ENCODE assay signal across 8 mouse cellular contexts in genomic region chr2:151535961-151536617, GRCm38 (mm10). TPM values are rescaled to one million over a fixed set of nuclear protein-coding genes. Genes with fewer than 3 reads are reported as not detected.
A peak's percentile ranks its signal among the peaks of the same experiment; 100 is the strongest.
DNase-seq lines count a peak whose midpoint lies in the region; ATAC-seq and TF ChIP-seq lines count a peak whose summit lies in the region.

No protein-coding gene starts in this region.

- no peaks in the 10 kb centered on the region for H3K9me3 ChIP-seq in embryonic facial prominence, embryonic 13.5 days

- H3K36me3 ChIP-seq in embryonic facial prominence, embryonic 13.5 days, result no peaks in the 10 kb centered on the region

- DNase-seq in right cerebral cortex, adult 18-20 months, result peak; percentile 26
- no peak for DNase-seq in right cerebral cortex, postnatal 4 days
- peak; percentile 28 for DNase-seq in liver
- no peak for DNase-seq in cerebellum, adult 2 months
- no peak for DNase-seq in ovary, adult 18-20 months (ENCODE audit: low spot score)
- no peak for DNase-seq in adrenal gland, adult 8-10 months

- H3K4me2 ChIP-seq in embryonic facial prominence, embryonic 13.5 days, result no peak overlapping the region

- H3K27me3 ChIP-seq in embryonic facial prominence, embryonic 13.5 days, result no peaks in the 10 kb centered on the region
- no peaks in the 10 kb centered on the region for H3K27me3 ChIP-seq in cerebellum, adult 2 months (ENCODE audit: control insufficient read depth, insufficient read depth, low read length)

- WGBS in embryonic facial prominence, embryonic 13.5 days, result 68% methylated on average over 1 of the region's 1 CpGs
- 19% methylated on average over 1 of the region's 1 CpGs for WGBS in olfactory bulb, adult 2 months
- 5% methylated on average over 1 of the region's 1 CpGs for WGBS in cerebellum, adult 2 months

- 0 out of 2 replicates have a peak overlapping the region, but pooled peaks have one; percentile 16 for H3K9ac ChIP-seq in embryonic facial prominence, embryonic 13.5 days

- no peak for TF ChIP-seq POLR2A in olfactory bulb, adult 2 months (IDR thresholded peaks at IDR 0.05; ENCODE audit: insufficient read depth, low read depth, low read length)
- no peak for TF ChIP-seq POLR2A in cerebellum, adult 2 months (IDR thresholded peaks at IDR 0.05; ENCODE audit: borderline replicate concordance, insufficient read depth, low read length)

- H3K4me1 ChIP-seq in embryonic facial prominence, embryonic 13.5 days, result peaks cover 6% of the 10 kb centered on the region; the same call in 1 of the 2 replicates
- H3K4me1 ChIP-seq in olfactory bulb, adult 2 months (ENCODE audit: control insufficient read depth, insufficient read depth, low read length), result peaks cover 7% of the 10 kb centered on the region
- H3K4me1 ChIP-seq in cerebellum, adult 2 months (ENCODE audit: control insufficient read depth, insufficient read depth, low read length), result no peaks in the 10 kb centered on the region

- ATAC-seq in embryonic facial prominence, embryonic 13.5 days (ENCODE audit: insufficient number of reproducible peaks, insufficient read depth, low FRiP score, low TSS enrichment, low read depth), result no peak

- H3K4me3 ChIP-seq in embryonic facial prominence, embryonic 13.5 days, result no peak overlapping the region
- no peak overlapping the region for H3K4me3 ChIP-seq in olfactory bulb, adult 2 months (ENCODE audit: insufficient read depth, low read depth, low read length)
- no peak overlapping the region for H3K4me3 ChIP-seq in cerebellum, adult 2 months (replicated peaks; ENCODE audit: insufficient read depth, low read depth, low read length)

- no peak for TF ChIP-seq CTCF in olfactory bulb, adult 2 months (IDR thresholded peaks at IDR 0.05; ENCODE audit: insufficient read depth, low read depth, low read length)
- no peak for TF ChIP-seq CTCF in cerebellum, adult 2 months (IDR thresholded peaks at IDR 0.05; ENCODE audit: borderline replicate concordance, insufficient read depth, low read depth, low read length)

- H3K27ac ChIP-seq in embryonic facial prominence, embryonic 13.5 days, result peak overlapping the region; percentile 60; the same call in 1 of the 2 replicates
- H3K27ac ChIP-seq in olfactory bulb, adult 2 months (ENCODE audit: insufficient read depth, low read depth, low read length), result peak overlapping the region; percentile 79; the same call in 1 of the 2 replicates
- no peak overlapping the region for H3K27ac ChIP-seq in cerebellum, adult 2 months (ENCODE audit: insufficient read depth, low read length)

RNA-seq across cellular contexts. Expression of gene Fkbp1a, which starts 6.2 kb away (rescaled TPM):
- 479 and 483 TPM in 2 replicates for polyA plus RNA-seq in embryonic facial prominence, embryonic 13.5 days (2015; fragmentation: Nextera tagmentation; extraction: Ambion mirVana)
- 795 TPM in 1 of 2 replicates, not detected in the other for polyA plus RNA-seq in olfactory bulb, adult 2 months (2012; ENCODE audit: insufficient read depth, insufficient read length, low replicate concordance, missing spikeins)
- 271 and 283 TPM in 2 replicates for polyA plus RNA-seq in cerebellum, adult 2 months (2012; rRNA removed)
- 100 to 1,000 TPM; 231 to 315 (median 255) TPM for total RNA-seq in adrenal gland, adult 8-10 months (2022)

RNA-seq across cellular contexts. Expression of gene Sdcbp2, which starts 36.3 kb away (rescaled TPM):
- polyA plus RNA-seq in embryonic facial prominence, embryonic 13.5 days (2015; fragmentation: Nextera tagmentation; extraction: Ambion mirVana), result 1.1 and 1.2 TPM in 2 replicates
- polyA plus RNA-seq in olfactory bulb, adult 2 months (2012; ENCODE audit: insufficient read depth, insufficient read length, low replicate concordance, missing spikeins), result not detected in 2 replicates
- 1.2 and 1.3 TPM in 2 replicates for polyA plus RNA-seq in cerebellum, adult 2 months (2012; rRNA removed)
- 1 to 10 TPM; 1.1 to 1.8 (median 1.3) TPM for total RNA-seq in adrenal gland, adult 8-10 months (2022)

RNA-seq across cellular contexts. Expression of gene Nsfl1c, which starts 42.1 kb away (rescaled TPM):
- 264 and 287 TPM in 2 replicates for polyA plus RNA-seq in embryonic facial prominence, embryonic 13.5 days (2015; fragmentation: Nextera tagmentation; extraction: Ambion mirVana)
- not detected in 2 replicates for polyA plus RNA-seq in olfactory bulb, adult 2 months (2012; ENCODE audit: insufficient read depth, insufficient read length, low replicate concordance, missing spikeins)
- 146 TPM in 2 replicates for polyA plus RNA-seq in cerebellum, adult 2 months (2012; rRNA removed)
- 100 to 1,000 TPM; 149 to 160 (median 153) TPM for total RNA-seq in adrenal gland, adult 8-10 months (2022)

Comparison
In these comparisons a context has a peak if more than half of its experiments do, and no peak if none do; other contexts are left out.
1. DNase-seq: peak in right cerebral cortex, adult 18-20 months (single experiment) and liver (single experiment); none in right cerebral cortex, postnatal 4 days (single experiment), cerebellum, adult 2 months (0 of 2), ovary, adult 18-20 months (single experiment) and adrenal gland, adult 8-10 months (single experiment).
2. RNA of gene Nsfl1c, which starts 42.1 kb away (polyA plus RNA-seq): 264 to 287 TPM in embryonic facial prominence, embryonic 13.5 days and 146 TPM in cerebellum, adult 2 months; not detected in olfactory bulb, adult 2 months; every median in the first group is over 100 times any median in the second.